Mouse (Mus musculus) CD4-positive, CD25-positive, alpha-beta regulatory T cell, adult 4 months (primary cell): Measurements from ENCODE around the gene Fmnl1. TPM values are rescaled to one million over a fixed set of nuclear protein-coding genes. Genes with fewer than 3 reads are reported as not detected.
"Not testable (repeated sequence)": the region's sequence is repeated elsewhere in the genome, so short reads cannot be mapped to it uniquely, and the experiment has no call there.

Experiments
- ATAC-seq: one replicate; pipeline ENCODE4 v1.8.0; 2017
- polyA plus RNA-seq, 2 experiments: library from polyadenylated mRNA; unstranded; fragments of 100-300 nt; shearing (Covaris generic); gene quantifications; one replicate each; pipeline ENCODE4 v1.2.1; 2017

Fmnl1 gene
- polyA plus RNA-seq, 2 experiments from 2014 or later, result 54.2 to 69.6 TPM

- peak; percentile 62 for ATAC-seq
These were observed 14.0 kb downstream of the Fmnl1 start for GRCm38 (mm10) chr11:103184891-103185290.

- no peak for ATAC-seq
These were observed 21.5 kb downstream of the Fmnl1 start for GRCm38 (mm10) chr11:103192230-103192955.

GRCm38 (mm10) chr11:103192956-103193824 lies 22.3 kb downstream of the Fmnl1 start:
- no peak for ATAC-seq

DNA sequence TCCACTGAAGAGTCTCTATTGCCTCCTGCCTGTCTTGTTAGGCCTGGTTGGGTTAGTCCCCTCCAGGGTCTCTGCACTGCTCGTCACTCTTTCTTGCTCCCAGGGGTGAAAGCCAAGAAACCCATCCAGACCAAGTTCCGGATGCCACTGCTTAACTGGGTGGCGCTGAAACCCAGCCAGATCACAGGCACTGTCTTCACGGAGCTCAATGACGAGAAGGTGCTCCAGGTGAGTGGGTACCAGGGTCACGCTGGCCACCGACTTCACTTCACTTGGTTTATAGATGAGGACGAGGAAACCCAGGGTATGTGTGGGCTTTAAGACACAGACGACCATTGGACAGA lies 22.9 kb downstream of the Fmnl1 start:
- no peak for ATAC-seq

- no peak for ATAC-seq
These were observed 24.3 kb downstream of the Fmnl1 start for GRCm38 (mm10) chr11:103195236-103195635.

DNA sequence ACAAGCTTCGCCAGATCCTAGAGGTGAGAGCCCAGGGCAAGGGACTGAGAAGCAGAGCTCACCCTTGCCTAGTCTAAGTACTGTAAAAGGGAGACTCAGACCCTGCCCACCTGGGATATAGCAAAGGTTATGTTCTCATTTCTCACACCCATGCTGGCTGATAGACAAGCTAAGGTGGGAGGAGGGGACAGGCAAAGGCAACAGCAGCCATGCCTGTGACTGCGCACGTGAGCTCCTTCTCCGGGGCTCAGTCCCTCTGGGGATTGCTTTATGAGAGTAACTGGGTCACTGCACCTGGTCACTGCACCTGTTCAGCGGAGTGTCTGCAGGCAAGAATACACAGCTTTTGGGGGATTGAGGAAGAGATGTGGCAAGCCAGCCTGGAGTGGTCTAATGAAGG lies 24.7 kb downstream of the Fmnl1 start:
- ATAC-seq, result no peak

- ATAC-seq, result no peak
These were observed 26.4 kb downstream of the Fmnl1 start for GRCm38 (mm10) chr11:103197340-103197739.

DNA sequence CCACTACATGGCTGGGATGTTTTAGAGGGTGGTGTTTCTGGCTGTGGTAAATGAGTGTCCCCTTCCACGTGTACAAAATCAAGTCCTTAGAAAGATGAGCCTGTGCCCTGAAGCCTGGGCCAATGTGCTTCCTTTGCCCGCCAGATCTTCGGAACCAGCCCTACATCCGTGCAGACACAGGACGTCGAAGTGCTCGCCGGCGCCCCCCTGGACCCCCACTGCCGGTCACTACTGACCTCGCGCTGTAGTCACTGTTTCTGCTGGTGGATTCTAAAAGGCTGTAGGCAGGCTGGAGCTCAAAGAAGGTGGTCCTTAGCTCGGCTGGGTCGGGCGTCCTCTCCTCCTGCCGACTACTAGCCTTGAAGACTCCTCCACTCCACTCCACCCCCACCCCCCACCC lies 27.4 kb downstream of the Fmnl1 start:
- no peak for ATAC-seq

DNA sequence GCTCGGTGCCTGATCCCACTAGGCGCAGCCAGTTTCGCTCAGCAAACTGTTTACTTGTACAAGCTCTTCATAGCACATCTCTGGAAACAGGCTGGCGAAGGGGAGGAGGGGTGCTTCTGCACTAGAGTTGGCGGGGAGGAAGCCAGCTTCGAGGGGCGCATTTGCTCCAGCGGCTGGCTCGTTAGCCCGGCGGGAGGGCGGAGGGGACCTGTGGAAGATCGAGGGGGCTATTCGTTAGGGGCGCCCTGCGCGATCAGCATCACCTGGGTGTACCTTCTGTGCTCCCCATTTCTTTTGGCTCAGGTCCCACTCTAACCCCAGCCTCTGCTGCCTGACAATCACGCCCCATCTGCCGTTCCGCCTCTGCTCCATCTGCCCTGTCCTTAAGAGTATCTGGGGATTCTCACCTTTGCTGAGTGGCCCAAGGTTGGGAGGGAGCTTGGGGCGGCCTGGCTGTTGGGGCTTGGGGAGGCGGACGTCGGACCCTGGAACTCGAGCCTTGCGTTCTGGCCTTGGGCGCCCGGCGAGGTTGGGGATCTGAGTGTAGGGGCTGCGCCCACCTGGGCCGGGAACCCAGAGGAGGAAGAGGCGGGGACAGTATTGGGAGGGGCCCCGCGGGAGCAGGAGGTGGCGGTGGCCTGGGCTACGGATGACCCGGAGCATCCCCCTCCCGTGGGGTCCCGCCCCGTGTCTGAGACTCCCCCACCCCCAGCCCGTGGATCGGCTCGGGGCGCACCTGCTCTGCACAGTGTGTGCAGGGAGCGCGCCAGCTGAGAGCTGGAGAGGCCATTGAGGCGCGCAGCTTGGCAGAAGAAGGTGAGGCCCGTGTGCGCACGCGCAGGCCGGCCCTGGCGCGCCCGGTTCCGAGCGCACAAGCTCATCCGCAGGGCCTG lies 28.2 kb downstream of the Fmnl1 start:
- no peak for ATAC-seq

DNA sequence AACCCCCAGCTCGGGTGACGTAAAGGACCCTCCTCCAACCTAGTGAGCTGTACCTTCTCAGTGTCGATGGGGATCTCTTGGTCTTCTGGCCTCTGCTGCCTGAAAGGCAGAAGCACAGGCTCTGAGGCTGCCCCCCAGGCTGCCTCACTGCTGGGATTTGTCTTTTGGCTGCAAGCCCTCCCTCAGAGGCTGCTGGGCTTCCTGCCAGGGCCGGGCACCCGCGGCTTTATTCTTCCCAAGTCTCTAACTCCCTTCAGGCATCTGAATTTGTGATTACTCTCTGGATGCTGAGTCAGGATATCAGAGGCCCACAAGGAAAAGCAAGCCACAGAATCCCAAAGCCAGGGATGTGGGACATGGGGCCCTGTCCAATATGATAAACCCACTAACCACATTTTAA lies 30.8 kb downstream of the Fmnl1 start:
- no peak for ATAC-seq

DNA sequence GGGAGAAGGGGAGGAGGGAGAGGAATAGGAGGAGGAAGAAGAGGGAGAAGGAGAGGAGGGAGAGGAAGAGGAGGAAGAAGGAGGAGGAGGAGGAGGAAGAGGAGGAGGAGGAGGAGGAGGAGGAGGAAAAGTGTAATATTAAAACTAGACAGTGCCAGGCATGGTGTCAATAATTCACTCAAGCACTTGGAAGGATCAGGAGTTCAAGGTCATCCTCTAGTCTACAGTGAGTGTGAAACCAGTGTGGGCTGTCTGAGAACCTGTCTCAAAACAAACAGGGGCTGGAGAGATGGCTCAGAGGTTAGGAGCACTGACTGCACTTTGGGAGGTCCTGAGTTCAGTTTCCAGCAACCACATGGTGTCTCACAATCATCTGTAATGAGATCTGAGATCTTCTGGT lies 31.5 kb downstream of the Fmnl1 start:
- no peak for ATAC-seq

- ATAC-seq, result no peak
These were observed 35.3 kb downstream of the Fmnl1 start for GRCm38 (mm10) chr11:103206203-103206602.

GRCm38 (mm10) chr11:103208458-103208857 lies 37.6 kb downstream of the Fmnl1 start, which contains the start of gene 1700023F06Rik:
TSS of gene 1700023F06Rik (minus strand) at chr11:103208558.
- ATAC-seq, result no peak

DNA sequence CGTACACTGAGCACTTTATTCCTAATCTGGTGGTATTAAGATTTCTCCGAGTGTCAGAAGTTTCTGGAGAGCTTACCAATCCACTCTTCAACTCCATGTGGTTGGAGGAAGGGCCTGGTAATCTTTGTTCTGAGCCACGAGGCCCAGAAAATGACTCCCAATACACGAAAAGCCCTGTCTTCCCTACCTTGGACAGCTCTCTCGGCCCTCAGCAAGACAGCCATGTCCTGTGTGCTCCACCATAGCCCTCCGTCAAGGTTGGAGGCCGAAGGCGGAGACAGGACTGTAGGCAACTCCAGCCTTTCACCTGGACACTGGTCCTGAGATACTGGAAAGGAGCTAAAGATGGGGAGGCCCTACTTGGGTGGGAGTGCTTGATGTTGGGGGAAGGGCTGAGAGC lies 39.4 kb downstream of the Fmnl1 start:
- no peak for ATAC-seq

- ATAC-seq, result no peak
These were observed 42.8 kb downstream of the Fmnl1 start for GRCm38 (mm10) chr11:103213712-103214111.

- ATAC-seq, result no peak
These were observed 44.4 kb downstream of the Fmnl1 start for GRCm38 (mm10) chr11:103215355-103215754.

- peak; percentile 93 for ATAC-seq
These were observed 47.0 kb downstream of the Fmnl1 start, which contains the start of gene Spata32 for GRCm38 (mm10) chr11:103217790-103218516. TSS of gene Spata32 (minus strand) at chr11:103218432.

- no peak for ATAC-seq
These were observed 47.6 kb downstream of the Fmnl1 start for GRCm38 (mm10) chr11:103218517-103218901.

DNA sequence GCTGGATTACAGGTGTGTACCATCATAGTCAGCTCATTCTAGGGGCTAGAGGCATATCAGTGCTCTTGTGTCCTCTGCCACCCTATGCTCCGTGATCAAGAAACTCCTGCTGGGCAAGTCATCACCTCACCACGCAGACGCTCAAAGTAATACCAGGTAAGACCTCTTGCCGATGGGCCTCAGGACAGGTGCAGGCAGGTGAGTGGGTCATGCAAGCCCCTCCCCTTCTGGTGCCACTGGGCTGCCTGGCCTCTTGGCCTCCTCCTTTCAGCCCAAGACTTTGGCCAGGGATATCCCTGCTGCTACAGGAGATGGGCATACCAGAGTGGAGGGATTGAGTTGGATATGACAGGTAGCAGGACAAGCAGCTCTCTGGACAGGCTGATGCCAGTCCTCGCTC lies 48.4 kb downstream of the Fmnl1 start:
- ATAC-seq, result no peak

DNA sequence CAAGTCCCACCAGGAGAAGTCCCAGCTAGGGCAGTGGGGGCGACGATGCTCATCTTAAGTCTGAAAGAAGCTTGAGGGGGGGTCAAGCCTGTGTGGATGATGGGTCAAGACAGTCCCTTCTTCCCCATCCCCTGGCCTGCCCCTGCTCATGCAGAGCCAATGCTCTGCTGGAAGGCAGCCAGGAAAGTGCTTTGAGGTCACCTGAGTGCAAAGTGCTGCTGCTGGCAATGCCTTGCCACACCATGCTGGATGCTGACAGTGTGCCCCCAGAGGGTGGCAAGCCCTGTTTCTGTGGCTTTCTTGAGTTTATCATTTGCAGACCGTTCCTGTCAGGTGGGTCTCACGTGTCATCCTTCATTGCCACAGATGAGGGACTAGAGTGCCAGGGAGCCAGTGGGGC lies 49.1 kb downstream of the Fmnl1 start:
- no peak for ATAC-seq

DNA sequence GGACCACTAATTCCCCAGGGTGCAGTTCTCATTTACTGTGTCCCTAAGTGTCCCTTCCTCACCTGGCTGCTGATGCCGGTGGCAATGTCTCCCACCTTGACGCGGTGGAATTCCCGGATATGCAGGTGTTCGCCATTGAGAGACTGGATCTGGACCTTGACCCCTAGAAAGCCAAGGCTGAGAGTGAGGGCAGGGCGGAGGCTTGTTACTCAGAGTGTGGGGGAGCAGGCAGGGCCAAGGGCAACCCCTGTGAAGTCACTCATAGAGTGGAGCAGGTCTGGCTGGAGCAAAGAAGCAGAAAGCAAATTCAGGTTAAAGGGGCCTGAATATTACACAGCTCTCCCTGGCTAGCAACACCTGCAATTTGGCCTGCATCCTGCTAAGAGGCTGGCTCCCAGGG lies 50.5 kb downstream of the Fmnl1 start:
- no peak for ATAC-seq

DNA sequence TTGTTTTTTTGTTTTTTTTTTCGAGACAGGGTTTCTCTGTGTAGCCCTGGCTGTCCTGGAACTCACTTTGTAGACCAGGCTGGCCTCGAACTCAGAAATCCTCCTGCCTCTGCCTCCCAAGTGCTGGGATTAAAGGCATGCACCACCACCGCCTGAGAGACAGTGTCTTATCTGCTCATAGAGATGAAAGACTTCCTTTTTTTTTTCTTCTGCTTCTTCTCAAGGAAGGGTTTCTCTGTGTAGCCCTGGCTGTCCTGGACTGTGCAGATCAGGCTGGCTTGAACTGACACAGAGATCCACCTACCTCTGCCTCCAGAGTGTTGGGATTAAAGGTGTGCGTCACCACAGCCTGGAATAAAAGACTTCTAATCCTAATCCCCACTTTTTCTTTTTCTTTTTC lies 51.8 kb downstream of the Fmnl1 start:
- ATAC-seq, result not testable (repeated sequence)
